Mouse (Mus musculus) testis, adult 2 months (tissue): ENCODE measurements around the gene Slc34a3.

ENCODE experiments used
- CTCF ChIP-seq: fragments of 200-500 bp; IDR thresholded peaks from 2 replicates; pipeline ENCODE4 v1.5.1; 2012; ENCODE audit warnings: low read depth, mild to moderate bottlenecking, inconsistent platforms, low read length, moderate library complexity; ENCODE audit not compliant: control insufficient read depth, insufficient read depth, insufficient replicate concordance
- POLR2A ChIP-seq: fragments of 200-500 bp; IDR thresholded peaks from 2 replicates; pipeline ENCODE4 v1.6.1; 2012; ENCODE audit warnings: low read depth, mild to moderate bottlenecking, inconsistent platforms, low read length, moderate library complexity; ENCODE audit not compliant: control insufficient read depth

DNA sequence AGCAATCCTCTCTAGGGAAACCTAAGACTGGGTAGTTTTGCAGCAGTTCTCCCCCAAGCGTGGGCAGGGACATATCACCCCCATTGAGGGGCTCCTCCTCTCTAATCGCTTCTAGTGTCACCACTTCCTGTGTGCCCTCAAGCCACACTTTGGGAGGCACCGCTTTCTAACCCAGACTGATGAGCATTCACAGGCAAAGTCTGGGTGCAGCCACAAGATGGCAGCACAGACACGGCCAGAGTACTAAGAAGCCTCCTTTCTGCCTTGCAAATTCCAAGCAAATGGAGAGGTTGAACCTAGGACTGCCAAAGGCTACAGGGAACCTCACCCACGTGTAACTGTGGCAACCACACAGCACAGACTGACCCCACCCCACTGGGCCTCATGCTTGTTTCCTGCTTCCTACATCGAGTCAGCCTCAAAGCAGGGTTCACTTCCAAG is 40.8 kb downstream of the Slc34a3 start:
- peak; percentile 78; the same call in 1 of the 2 replicates for TF ChIP-seq CTCF
- no peak for TF ChIP-seq POLR2A
